Mouse (Mus musculus) induced T-regulatory cell, adult 2 months (primary cell): Measurements from ENCODE around the gene Vtn.

Source experiments
- DNase-seq: peaks from one replicate; pipeline ENCODE4 v3.0.0-alpha.2; 2012; ENCODE audit warnings: low read depth

The Vtn gene

GRCm38 (mm10) chr11:78499004-78499403, at the start of gene Vtn:
Vtn (plus strand) TSS chr11:78499091.
- DNase-seq: no peak

DNA sequence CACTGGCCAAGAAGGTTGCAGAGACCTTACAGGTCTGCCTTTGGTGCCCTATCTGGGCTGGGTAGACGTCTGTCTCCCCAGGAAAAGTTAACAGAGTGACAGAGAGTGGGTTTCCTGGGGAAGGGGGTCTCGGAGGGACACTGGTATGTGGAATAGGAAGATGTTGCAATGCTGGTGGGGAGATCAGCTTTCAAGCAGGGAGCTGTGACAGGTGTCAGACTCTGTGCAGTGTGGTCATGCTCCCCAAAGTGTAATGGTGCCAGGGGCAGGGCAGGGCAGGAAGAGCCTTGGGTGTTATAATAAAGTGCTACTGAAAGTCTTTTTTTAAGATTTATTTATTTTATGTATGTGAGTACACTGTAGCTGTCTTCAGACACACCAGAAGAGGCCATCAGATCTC, 48.6 kb upstream of the Vtn start:
- no peak for DNase-seq

DNA sequence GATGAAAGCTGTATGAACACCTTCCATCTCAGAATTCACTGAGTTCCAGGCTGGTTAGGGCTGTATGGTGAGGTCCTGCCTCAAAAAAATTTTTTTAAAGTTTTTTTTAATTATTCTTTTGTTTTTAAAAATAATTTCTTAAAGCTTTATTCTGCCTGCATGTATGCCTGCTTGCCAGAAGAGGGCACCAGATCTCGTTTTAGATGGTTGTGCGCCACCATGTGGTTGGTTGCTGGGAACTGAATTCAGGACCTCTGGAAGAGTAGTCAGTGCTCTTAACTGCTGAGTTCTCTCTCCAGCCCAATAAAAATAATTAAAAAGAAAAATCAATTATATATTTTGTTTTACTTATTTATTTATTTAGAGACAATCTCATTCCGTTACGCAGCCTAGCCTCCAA, 45.2 kb upstream of the Vtn start:
- DNase-seq: peak; percentile 90

DNA sequence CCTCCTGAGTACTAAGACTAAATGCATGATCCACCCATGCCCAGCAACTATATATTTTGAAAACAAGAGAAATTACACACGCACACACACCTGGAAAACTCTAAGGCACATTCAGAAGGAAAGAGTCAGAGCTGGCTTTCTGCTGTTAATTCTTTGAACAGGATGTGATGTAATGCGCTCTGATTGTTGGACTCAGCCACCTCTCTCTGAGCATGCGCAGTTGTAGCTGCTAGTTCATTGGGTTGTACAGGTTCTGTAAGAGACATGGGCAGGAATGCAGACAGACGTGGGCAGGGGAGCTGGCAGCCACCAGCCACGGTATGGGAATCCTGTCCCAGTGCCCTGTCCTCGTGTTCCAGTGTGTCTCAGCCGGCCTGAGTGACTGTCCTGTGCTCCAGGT, 44.6 kb upstream of the Vtn start:
- peak; percentile 42 for DNase-seq

DNA sequence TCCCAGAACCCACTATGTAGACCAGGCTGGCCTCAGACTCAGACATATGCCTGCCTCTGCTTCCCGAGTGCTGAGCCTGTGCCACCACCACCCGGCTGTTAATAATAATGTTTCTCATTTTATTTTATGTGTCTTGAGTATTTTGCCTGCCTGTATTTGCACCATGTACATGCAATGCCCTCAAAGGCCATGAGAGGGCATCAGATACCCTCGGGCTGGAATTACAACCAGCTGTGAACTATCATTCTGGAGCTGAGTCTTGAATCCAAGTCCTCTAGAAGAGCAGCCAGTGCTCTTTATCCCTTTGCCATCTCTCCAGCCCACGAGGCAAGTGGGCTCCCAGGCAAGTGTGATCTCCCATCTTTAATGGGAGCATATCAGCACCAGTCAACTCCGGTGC, 43.6 kb upstream of the Vtn start:
- DNase-seq: peak; percentile 67

DNA sequence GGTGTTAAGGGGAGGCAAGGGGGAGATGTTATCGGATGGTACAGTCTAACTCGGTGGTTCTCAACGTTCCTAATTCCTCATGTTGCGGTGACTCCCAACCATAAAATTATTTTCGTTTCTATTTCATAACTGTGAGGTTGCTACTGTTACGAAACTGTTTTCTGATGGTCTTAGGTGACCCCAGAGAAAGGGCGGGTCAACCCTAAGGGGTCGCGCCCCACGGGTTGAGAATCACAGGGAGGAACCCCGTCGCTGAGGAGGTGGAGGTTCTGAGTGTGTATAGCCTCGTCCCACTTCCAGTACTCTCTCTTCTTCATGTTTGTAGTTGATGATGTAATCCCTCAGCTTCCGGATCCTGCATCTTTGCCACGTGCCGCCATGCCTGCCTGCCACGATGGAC, 40.2 kb upstream of the Vtn start:
- no peak for DNase-seq

- DNase-seq: peak; percentile 48
These were observed 37.0 kb upstream of the Vtn start for GRCm38 (mm10) chr11:78461894-78462293.

- DNase-seq: no peak
These were observed 36.2 kb upstream of the Vtn start for GRCm38 (mm10) chr11:78462669-78463068.

GRCm38 (mm10) chr11:78463286-78464036, 35.4 kb upstream of the Vtn start:
- no peak for DNase-seq

GRCm38 (mm10) chr11:78465116-78465515, 33.8 kb upstream of the Vtn start:
- DNase-seq: no peak

- peak; percentile 68 for DNase-seq
These were observed 33.2 kb upstream of the Vtn start, which contains the start of gene Slc46a1 for GRCm38 (mm10) chr11:78465568-78466180. Slc46a1 (plus strand) TSS chr11:78465697.

DNA sequence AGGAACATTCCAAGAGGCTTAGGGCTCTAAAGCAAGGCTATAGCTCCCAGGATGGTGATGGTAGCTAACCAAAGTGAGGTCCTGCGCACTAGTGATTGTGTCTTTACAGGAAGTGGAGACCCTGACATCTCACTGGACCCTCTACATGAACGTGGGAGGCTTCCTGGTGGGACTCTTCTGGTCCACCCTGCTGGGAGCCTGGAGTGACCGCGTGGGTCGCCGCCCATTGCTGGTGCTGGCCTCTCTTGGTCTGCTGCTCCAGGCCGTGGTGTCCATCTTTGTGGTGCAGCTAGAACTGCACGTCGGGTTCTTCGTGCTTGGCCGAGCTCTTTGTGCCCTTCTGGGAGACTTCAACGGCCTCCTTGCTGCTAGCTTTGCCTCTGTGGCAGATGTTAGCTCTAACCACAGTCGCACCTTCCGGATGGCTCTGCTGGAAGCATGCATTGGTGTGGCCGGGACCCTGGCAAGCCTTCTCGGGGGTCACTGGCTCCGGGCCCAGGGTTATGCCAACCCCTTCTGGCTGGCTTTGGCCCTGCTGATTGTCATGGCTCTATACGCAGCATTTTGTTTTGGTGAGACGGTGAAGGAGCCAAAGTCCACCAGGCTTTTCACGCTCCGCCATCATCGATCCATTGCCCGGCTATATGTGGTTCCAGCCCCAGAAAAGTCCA, 32.5 kb upstream of the Vtn start:
- DNase-seq: no peak

DNA sequence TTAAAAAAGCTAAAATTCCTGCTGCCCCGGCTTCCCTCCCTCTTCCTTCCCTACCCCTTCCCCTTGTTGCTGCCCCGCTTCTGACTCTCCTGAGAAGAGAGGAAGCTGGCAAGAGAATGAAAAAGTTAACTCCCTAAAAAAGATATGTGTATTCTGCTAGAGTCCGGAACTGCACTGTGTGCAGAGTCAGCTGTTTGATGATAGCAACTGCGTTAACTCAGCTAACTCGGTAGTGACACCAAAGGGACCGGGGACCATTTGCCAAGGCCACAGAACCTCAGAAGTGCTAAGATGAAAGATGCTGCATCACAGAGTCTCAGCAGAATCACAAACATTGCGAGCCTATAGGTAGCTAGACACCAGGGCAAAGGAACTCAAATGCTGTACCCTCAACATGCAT, 31.4 kb upstream of the Vtn start:
- DNase-seq: no peak

DNA sequence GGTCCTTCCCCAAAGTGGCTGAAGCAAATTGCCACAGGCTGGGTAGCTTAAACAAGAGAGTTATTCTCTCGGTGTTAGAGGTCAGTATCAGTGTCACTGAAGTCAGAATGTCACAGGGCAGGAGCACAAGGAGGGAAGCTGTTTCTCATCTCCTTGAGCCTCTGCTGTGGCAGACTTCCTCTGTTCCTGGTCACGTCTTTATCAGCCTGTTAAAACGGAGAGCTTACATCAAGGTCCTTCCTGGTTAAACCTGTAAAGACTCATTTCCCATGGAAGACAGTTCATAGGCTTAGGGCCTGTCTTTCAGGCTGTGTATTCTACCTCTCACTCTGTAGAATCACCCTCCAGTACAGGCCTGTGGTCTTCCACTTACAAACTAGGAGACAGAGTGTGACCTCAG, 31.0 kb upstream of the Vtn start:
- no peak for DNase-seq

DNA sequence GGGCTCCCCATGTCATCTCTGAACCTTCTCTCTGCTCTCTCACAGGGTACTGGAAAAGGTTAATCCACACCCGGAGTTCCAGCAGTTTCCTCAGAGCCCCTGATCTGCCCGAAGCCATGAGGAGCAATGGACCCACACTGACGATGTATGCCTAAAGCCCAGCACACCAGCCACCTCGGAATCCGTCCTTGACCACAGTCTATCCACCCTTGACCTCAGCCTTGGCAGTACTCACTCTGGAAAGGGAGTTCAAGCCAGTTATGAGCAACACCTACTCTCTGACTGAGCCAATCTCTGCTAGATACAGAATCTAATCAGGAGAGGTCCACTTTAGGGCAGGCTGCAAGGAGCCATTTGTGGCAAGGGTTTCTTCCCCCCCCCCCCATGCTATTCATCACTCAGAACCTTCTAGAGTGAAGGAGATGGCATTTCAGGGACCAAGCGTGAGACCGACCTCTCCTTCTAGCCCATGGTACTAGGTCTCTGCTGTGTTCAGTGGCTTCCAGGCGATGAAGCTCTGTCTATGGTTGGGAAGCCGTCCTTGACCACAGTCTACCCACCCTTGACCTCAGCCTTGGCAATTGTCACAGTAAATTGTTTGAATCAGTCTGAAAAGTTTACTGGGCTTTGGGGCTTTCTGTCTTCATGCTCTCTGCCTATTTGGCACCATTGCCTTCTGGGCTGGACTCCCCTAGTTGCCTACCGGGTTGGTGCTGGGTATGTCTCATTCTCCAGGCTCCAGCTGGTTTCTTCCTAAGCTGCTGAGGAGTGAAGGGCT, 27.4 kb upstream of the Vtn start:
- DNase-seq: no peak

DNA sequence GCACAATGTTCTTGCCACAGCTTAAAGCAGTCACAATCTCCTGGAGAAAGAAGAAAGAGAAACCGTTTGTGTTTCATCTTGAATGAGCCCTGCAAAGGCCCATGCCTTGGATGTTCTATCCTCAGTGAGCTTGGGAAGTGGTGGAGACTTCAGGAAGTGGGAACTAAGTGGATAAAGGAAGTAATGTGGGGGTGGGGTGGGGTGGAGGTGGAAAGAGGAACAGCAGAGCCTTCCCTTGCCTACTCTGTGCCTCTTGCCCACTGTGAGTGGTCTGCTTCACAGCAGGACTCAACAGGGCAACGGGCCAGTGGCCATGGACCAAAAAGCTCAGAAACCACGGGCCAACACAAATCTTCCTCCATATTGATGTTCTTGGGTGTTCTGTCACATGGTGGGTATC, 23.6 kb upstream of the Vtn start:
- DNase-seq: no peak

DNA sequence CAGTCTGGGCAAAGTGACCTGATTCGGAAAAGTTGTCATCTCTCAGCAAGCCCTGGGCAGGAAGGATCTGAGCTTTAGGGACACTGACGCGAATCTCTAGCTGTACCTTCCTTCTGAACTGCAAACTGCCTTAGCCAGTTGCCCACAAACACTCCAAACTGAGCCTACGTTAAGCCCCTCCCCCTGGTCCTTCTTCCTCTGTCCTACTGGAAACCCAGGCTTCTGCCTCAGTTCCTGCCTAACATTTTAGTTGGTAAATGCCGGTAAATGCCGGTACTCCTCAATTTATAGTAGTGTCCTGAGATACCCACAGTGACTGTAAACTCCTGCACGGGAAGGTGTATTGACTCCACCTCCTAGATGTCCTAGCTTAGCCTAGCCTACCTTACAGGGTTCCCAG, 15.3 kb upstream of the Vtn start:
- no peak for DNase-seq

DNA sequence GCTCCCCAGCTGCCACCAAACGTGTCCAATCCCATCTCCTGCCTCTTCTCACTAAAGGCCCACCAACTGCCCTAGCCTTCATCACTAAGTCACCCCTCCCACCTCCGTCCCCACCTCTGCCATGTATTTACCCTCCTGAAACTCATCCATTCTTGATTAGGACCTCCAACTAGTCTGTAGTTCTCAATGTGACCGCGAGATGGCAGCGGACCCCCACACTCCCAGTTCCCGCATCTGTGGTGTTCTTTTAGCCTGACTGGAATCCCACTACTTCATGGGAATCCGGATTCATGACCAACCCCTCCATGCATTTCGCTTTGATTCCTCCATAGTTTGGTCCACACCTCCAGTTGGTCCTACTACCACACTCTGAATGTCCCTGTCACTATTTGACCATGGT, 10.7 kb upstream of the Vtn start:
- peak; percentile 75 for DNase-seq

GRCm38 (mm10) chr11:78490781-78491241, 8.1 kb upstream of the Vtn start:
- DNase-seq: no peak

DNA sequence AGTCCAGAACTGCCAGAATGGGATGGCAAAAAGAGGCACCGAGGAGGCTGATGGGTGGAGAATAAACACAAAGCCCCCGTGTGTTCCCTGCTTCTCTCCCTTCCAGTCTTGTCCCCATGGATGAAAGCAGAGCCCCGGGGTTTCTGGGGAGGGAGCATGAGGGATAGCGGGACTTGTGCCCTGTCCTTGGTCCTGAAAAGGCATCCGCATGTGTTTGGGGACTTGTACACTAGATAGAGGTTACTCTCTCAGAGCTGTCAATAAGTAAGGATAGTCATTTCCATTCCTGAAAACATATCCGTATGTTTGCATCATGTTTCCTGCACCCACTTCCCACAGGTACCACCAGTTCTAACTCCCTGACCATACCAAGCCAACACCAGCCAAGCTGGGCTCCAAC, 3.0 kb upstream of the Vtn start:
- peak; percentile 69 for DNase-seq

DNA sequence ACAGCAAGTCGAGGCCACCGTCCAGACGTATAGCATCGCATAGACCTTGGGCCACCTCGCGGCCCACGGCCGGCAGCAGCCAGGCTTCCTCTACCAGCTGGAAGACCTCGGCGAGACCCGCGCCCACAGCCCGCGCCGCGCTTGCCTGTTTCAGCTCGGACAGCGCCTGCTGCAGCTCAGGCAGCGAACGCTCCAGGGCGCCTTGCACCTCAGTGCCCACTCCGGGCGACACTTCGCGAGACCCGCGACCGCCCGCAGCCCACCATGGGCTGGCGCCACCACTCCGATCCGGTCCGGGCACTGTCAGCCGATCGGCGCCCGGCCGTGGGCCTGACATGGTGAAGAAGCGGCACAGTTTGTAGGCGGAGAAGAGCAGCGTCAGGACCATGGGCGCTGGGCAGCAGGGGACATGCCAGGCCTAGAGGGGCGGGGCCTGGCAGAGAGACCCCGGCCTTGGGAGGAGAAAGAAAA, 1.8 kb upstream of the Vtn start:
- DNase-seq: no peak
